Mouse (Mus musculus) cerebellum, adult 8-10 months (tissue): ENCODE measurements around the gene Gm11595.
"Not testable (repeated sequence)": the region's sequence is repeated elsewhere in the genome, so short reads cannot be mapped to it uniquely, and the experiment has no call there.

ENCODE experiments used
- DNase-seq: peaks from one replicate; pipeline ENCODE4 v3.0.0; 2022

The Gm11595 gene

DNA sequence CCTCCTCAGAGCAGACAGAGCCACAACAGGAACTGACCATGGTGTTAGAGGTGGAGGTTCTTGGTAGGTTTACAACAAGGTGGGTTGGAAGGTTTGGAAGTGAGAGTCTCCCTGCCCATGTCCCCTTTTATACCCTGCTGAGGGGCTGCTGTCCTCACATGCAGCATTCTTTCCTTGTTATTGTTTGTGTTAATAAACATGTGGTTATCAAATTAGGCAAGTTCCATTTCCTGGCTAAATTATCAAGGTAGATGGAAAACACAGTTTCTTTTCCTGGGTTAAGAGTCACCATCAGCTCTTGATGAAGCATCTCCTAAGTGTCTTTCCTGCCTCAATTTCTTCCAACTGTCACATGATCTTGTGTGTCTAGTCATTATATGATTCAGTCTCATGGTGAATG is at the start of gene Gm11595:
TSS of gene Gm11595 (minus strand) at position 101 of the 400 bp plus-strand sequence.
- not testable (repeated sequence) for DNase-seq

DNA sequence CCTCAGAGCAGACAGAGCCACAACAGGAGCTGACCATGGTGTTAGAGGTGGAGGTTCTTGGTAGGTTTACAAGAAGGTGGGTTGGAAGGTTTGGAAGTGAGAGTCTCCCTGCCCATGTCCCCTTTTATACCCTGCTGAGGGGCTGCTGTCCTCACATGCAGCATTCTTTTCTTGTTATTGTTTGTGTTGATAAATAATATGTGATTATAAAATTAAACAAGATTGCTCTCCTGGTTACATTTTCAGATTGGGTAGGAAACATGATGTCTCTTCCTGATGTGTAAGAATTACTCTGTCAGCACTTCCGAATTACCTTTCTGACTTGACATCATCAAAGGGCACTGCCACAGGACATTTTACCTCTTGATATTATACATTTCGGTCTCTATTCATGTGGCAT is 42.9 kb upstream of the Gm11595 start, which contains the start of gene Gm11564:
TSS of gene Gm11564 (minus strand) at position 101 of the 400 bp plus-strand sequence.
- not testable (repeated sequence) for DNase-seq

DNA sequence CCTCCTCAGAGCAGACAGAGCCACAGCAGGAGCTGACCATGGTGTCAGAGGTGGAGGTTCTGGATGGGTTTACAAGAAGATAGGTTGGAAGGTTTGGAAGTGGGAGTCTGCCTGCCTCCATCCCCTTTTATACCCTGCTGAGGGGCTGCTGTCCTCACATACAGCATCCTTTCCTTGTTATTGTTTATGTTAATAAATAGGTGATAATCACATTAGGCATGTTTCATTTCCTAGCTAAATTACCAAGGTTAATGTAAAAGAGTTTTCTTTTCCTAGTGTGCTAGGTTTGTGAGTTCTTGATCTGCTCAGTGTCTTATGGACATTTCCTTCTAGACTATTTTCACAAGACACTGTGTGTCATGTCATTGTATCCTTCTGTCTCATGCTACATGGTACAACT is 37.1 kb upstream of the Gm11595 start, which contains the start of gene Krtap4-13:
TSS of gene Krtap4-13 (minus strand) at position 101 of the 400 bp plus-strand sequence.
- not testable (repeated sequence) for DNase-seq

DNA sequence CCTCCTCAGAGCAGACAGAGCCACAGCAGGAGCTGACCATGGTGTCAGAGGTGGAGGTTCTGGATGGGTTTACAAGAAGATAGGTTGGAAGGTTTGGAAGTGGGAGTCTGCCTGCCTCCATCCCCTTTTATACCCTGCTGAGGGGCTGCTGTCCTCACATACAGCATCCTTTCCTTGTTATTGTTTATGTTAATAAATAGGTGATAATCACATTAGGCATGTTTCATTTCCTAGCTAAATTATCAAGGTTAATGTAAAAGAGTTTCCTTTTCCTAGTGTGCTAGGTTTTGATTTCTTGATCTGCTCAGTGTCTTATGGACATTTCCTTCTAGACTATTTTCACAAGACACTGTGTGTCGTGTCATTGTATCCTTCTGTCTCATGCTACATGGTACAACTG is 31.6 kb upstream of the Gm11595 start, which contains the start of gene Gm11554:
TSS of gene Gm11554 (minus strand) at position 101 of the 400 bp plus-strand sequence.
- not testable (repeated sequence) for DNase-seq

DNA sequence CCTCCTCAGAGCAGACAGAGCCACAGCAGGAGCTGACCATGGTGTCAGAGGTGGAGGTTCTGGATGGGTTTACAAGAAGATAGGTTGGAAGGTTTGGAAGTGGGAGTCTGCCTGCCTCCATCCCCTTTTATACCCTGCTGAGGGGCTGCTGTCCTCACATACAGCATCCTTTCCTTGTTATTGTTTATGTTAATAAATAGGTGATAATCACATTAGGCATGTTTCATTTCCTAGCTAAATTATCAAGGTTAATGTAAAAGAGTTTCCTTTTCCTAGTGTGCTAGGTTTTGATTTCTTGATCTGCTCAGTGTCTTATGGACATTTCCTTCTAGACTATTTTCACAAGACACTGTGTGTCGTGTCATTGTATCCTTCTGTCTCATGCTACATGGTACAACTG is 26.1 kb upstream of the Gm11595 start, which contains the start of gene Gm11569:
TSS of gene Gm11569 (minus strand) at position 101 of the 400 bp plus-strand sequence.
- not testable (repeated sequence) for DNase-seq

DNA sequence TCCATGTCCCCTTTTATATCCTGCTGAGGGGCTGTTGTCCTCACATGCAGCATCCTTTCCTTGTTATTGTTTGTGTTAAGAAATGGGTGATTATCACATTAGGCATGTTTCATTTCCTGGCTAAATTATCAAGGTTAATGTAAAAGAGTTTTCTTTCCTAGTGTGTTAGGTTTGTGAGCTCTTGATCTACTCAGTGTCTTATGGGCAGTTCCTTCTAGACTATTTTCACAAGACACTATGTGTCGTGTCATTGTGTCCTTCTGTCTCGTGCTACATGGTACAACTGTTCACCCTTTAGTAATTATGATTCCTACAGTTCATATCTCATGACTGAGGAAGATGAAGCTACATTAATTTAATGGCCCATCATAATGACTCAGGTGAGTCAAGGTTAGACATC is 20.7 kb upstream of the Gm11595 start, which contains the start of gene Gm11596:
TSS of gene Gm11596 (minus strand) at position 101 of the 400 bp plus-strand sequence.
- DNase-seq = no peak

DNA sequence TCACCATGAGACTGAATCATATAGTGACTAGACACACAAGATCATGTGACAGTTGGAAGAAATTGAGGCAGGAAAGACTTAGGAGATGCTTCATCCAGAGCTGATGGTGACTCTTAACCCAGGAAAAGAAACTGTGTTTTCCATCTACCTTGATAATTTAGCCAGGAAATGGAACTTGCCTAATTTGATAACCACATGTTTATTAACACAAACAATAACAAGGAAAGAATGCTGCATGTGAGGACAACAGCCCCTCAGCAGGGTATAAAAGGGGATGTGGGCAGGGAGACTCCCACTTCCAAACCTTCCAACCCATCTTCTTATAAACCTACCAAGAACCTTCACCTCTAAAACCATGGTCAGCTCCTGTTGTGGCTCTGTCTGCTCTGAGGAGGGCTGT is 12.2 kb upstream of the Gm11595 start, which contains the start of gene Krtap4-9:
TSS of gene Krtap4-9 (plus strand) at position 301 of the 400 bp plus-strand sequence.
- DNase-seq = not testable (repeated sequence)

DNA sequence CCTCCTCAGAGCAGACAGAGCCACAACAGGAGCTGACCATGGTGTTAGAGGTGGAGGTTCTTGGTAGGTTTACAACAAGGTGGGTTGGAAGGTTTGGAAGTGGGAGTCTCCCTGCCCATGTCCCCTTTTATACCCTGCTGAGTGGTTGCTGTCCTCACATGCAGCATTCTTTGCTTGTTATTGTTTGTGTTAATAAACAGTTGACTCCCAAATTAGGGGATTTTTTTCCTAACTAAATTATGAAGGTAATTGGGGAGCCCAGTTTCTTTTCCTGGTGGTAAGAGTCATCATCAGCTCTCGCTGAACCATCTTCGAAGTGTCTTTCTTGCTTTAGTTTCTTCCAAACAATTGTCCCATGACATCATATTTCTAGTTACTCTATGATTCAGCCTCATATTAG is 7.9 kb upstream of the Gm11595 start, which contains the start of gene Krtap4-8:
TSS of gene Krtap4-8 (minus strand) at position 101 of the 400 bp plus-strand sequence.
- no peak for DNase-seq

DNA sequence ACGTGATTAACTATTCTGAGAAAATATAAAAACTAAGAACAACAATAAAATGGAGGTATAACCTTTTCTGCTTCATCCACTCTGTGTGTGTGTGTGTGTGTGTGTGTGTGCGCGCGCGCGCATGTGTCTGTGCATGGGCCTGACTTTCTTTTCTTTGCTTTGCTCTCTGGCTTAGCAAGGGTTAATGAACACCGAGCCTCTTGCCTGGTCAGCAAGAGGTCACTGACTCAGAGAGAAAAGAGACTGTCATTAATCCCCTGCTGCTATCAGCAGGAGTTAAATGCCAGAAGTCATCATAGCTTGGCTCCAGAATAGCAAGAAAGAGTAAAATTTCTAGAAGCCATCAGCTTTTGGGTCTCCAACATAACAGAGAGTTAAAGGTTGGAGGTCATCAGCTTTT is 5.7 kb upstream of the Gm11595 start:
- DNase-seq = no peak

DNA sequence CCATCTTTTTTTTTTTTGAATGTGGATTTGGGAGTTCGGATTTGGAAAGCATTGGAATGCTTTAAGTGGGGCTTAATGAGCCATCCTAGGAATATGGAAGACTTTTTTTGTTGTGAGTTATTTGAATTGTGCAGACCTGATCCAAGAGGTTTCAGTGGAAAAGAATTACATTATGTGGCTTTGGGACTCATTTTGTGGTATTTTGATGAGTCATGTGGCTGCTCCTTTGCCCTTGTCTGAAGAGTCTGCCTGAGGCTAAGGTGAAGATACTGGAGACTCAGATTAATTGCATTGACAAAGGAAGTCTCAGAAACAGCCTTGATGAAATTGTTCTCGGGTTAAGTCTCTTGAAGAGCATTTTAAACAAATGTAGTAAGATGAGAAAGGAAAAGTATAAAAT is 4.3 kb downstream of the Gm11595 start:
- DNase-seq = no peak

DNA sequence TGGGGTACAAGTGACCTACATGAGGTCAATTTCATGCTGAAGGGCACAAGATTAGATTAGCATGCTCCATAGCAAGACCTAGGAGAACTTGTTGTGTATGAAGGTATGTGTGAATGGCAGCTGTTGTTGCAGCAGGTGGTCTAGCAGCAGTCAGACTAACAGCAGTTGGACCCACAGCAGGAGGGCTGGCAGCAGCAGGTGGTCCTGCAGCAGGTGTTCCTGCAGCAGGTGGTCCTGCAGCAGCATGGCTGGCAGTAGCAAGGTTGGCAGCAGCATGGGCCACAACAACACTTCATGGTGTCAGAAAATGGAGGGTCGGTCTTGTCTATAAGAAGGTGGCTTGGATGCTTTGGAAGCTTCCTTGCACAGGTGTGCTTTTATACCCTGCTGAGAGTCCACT is 13.8 kb downstream of the Gm11595 start:
- DNase-seq = no peak

DNA sequence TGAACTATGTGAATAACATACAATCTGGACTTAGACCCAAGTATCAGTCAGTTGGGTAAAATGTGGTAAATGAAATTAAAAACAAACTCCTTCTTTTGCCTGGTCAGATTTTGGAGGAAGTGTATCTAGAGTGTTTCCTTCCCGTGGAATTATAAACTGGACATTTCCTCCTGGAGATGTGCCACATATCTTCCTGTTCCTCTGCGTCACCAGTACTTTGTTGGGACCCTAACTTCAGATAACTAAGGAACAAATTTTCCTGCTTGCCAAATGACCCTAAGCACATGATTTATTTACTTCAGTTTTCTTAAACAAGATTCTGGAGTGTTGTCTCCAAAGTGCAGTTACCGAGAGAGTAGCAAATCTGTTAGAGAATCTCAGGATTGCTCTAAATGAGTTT is 28.7 kb downstream of the Gm11595 start:
- DNase-seq = no peak

DNA sequence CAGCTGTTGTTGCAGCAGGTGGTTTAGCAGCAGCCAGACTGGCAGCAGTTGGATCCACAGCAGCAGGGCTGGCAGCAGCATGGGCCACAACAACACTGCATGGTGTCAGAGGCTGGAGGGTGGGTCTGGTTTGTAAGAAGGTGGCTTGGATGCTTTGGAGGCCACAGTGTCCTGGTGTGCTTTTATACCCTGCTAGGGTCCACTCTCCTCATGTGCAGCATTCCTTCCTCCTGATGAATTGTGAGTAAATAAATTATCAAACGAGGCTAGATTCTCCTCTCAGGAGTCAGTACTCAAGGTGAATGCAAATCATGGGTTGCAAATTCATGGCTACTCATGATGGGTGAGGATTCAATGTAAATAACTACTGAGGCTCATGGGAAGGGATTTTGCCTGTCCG is 38.5 kb downstream of the Gm11595 start, which contains the start of gene Gm14180:
TSS of gene Gm14180 (minus strand) at position 101 of the 400 bp plus-strand sequence.
- no peak for DNase-seq

DNA sequence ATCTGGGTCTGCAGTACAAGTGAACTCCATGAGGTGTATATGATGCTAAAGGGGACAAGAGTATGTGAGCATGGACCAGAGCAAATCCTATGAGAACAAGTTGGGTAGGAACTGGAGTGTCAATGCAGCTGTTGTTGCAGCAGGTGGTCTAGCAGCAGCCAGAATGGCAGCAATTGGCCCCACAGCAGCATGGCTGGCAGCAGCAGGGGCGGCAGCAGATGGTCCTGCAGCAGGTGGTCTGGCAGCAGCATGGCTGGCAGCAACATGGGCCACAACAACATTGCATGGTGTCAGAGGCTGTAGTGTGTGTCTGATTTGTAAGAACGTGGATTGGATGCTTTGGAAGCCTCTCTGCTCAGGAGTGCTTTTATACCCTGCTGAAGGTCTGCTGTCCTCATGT is 48.7 kb downstream of the Gm11595 start:
- peak; percentile 3 for DNase-seq
